Mouse (Mus musculus) embryonic facial prominence, embryonic 14.5 days (tissue): ENCODE results near the gene H2-Oa. TPM values are rescaled to one million over a fixed set of nuclear protein-coding genes. Genes with fewer than 3 reads are reported as not detected.

Source experiments
- ATAC-seq: fragments of 200-750 bp; cut with Nextera tagmentation; 2 replicates; pipeline ENCODE4 v1.8.0; 2017; ENCODE audit warnings: low read depth, moderate number of reproducible peaks, moderate TSS enrichment
- DNase-seq: peaks from one replicate; pipeline ENCODE4 v3.0.0-alpha.2; 2015; ENCODE audit warnings: low spot score
- H3K27ac ChIP-seq: fragments of 300-500 bp; sonication (generic); replicated peaks from 2 replicates; pipeline ENCODE4 v1.5.1; 2014; ENCODE audit warnings: low read depth, mild to moderate bottlenecking, low read length, moderate library complexity
- H3K27me3 ChIP-seq: fragments of 300-500 bp; sonication (generic); replicated peaks from 2 replicates; pipeline ENCODE4 v1.6.1; 2014; ENCODE audit warnings: low read length; ENCODE audit not compliant: control insufficient read depth, insufficient read depth
- H3K36me3 ChIP-seq: fragments of 300-500 bp; sonication (generic); 2 replicates; pipeline ENCODE4 v1.6.1; 2014; ENCODE audit warnings: low read length, mixed read lengths; ENCODE audit not compliant: control insufficient read depth, insufficient read depth
- H3K4me1 ChIP-seq: fragments of 300-500 bp; sonication (generic); 2 replicates; pipeline ENCODE4 v1.6.1; 2014; ENCODE audit warnings: antibody characterized with exemption, low read length; ENCODE audit not compliant: control insufficient read depth, insufficient read depth
- H3K4me2 ChIP-seq: fragments of 300-500 bp; sonication (generic); 2 replicates; pipeline ENCODE4 v1.6.1; 2014; ENCODE audit warnings: low read depth, mild to moderate bottlenecking, low read length, moderate library complexity, mixed read lengths
- H3K4me3 ChIP-seq: fragments of 300-500 bp; sonication (generic); 2 replicates; pipeline ENCODE4 v1.5.1; 2014; ENCODE audit warnings: low read depth, mild to moderate bottlenecking, low read length
- H3K9ac ChIP-seq: fragments of 300-500 bp; sonication (generic); 2 replicates; pipeline ENCODE4 v1.6.1; 2014; ENCODE audit warnings: low read depth, mild to moderate bottlenecking, low read length, moderate library complexity, mixed read lengths
- H3K9me3 ChIP-seq: fragments of 300-500 bp; sonication (generic); 2 replicates; pipeline ENCODE4 v1.6.1; 2016; ENCODE audit warnings: low read length; ENCODE audit not compliant: control insufficient read depth
- WGBS: fragments of 180-500 bp; shearing (Covaris S2); extraction: QIAGEN DNeasy Blood & Tissue Kit; methylation state at CpG from one replicate; pipeline ENCODE4 v1.1.7; 2014; 5-methylcytosine and 5-hydroxymethylcytosine counted together
- polyA plus RNA-seq: library from polyadenylated mRNA; unstranded; fragments of >200 nt; fragmentation: Nextera tagmentation; extraction: Ambion mirVana; gene quantifications from 2 replicates; pipeline ENCODE4 v1.2.1, GENCODE M21; 2014

Gene H2-Oa
- polyA plus RNA-seq, 1 experiment from 2014 or later, result 0.36 TPM

- ATAC-seq, result no peak
- H3K4me1 ChIP-seq, result no peaks in the 10 kb centered on the region
- no peaks in the 10 kb centered on the region for H3K9me3 ChIP-seq
- H3K27me3 ChIP-seq, result no peaks in the 10 kb centered on the region
- no peak overlapping the region for H3K9ac ChIP-seq
- no peak overlapping the region for H3K27ac ChIP-seq
- WGBS, result 71% methylated on average over 3 of the region's 3 CpGs
- H3K4me3 ChIP-seq, result no peak overlapping the region
- H3K4me2 ChIP-seq, result no peak overlapping the region
- no peak for DNase-seq
- no peaks in the 10 kb centered on the region for H3K36me3 ChIP-seq
These were observed 4.4 kb downstream of the H2-Oa start for GRCm38 (mm10) chr17:34096497-34097010.

GRCm38 (mm10) chr17:34097272-34097671 is 5.1 kb downstream of the H2-Oa start:
- no peak for DNase-seq
- ATAC-seq, result no peak
- H3K27me3 ChIP-seq, result no peaks in the 10 kb centered on the region
- H3K4me1 ChIP-seq, result no peaks in the 10 kb centered on the region
- WGBS, result 61% methylated on average over 5 of the region's 5 CpGs
- no peaks in the 10 kb centered on the region for H3K9me3 ChIP-seq
- H3K4me2 ChIP-seq, result no peak overlapping the region
- H3K27ac ChIP-seq, result no peak overlapping the region
- H3K4me3 ChIP-seq, result no peak overlapping the region
- H3K36me3 ChIP-seq, result no peaks in the 10 kb centered on the region
- no peak overlapping the region for H3K9ac ChIP-seq

- H3K9me3 ChIP-seq, result no peaks in the 10 kb centered on the region
- no peak overlapping the region for H3K4me3 ChIP-seq
- 49% methylated on average over 10 of the region's 10 CpGs for WGBS
- H3K27ac ChIP-seq, result no peak overlapping the region
- no peaks in the 10 kb centered on the region for H3K27me3 ChIP-seq
- H3K36me3 ChIP-seq, result no peaks in the 10 kb centered on the region
- no peak overlapping the region for H3K9ac ChIP-seq
- no peaks in the 10 kb centered on the region for H3K4me1 ChIP-seq
- DNase-seq (no peak), ATAC-seq (peak; percentile 41; the same call in 1 of the 2 replicates)
- H3K4me2 ChIP-seq, result no peak overlapping the region
These were observed 6.8 kb downstream of the H2-Oa start for GRCm38 (mm10) chr17:34098709-34099479.

GRCm38 (mm10) chr17:34099531-34099930 is 7.4 kb downstream of the H2-Oa start:
- Histone ChIP-seq H3K4me3 (no peak overlapping the region), H3K9ac (no peak overlapping the region), H3K4me1 (no peaks in the 10 kb centered on the region), H3K4me2 (no peak overlapping the region), H3K27ac (no peak overlapping the region), H3K9me3 (no peaks in the 10 kb centered on the region), H3K27me3 (no peaks in the 10 kb centered on the region), H3K36me3 (no peaks in the 10 kb centered on the region)
- DNase-seq, result no peak
- no peak for ATAC-seq
- WGBS, result 49% methylated on average over 5 of the region's 5 CpGs

- peak; percentile 15; the same call in 1 of the 2 replicates for ATAC-seq
- H3K4me2 ChIP-seq, result 0 out of 2 replicates have a peak overlapping the region, but pooled peaks have one; percentile 29
- no peak overlapping the region for H3K27ac ChIP-seq
- DNase-seq, result no peak
- H3K4me3 ChIP-seq, result no peak overlapping the region
- 25% methylated on average over 5 of the region's 5 CpGs for WGBS
- H3K27me3 ChIP-seq, result no peaks in the 10 kb centered on the region
- H3K4me1 ChIP-seq, result no peaks in the 10 kb centered on the region
- peaks cover 3% of the 10 kb centered on the region; the same call in 1 of the 2 replicates for H3K9me3 ChIP-seq
- no peaks in the 10 kb centered on the region for H3K36me3 ChIP-seq
- no peak overlapping the region for H3K9ac ChIP-seq
These were observed 9.0 kb downstream of the H2-Oa start for GRCm38 (mm10) chr17:34101185-34101584.

- no peaks in the 10 kb centered on the region for H3K4me1 ChIP-seq
- H3K9me3 ChIP-seq, result peaks cover 3% of the 10 kb centered on the region; the same call in 1 of the 2 replicates
- H3K27ac ChIP-seq, result no peak overlapping the region
- no peak overlapping the region for H3K9ac ChIP-seq
- 5% methylated on average over 11 of the region's 12 CpGs for WGBS
- ATAC-seq (peak; percentile 89), DNase-seq (peak; percentile 93)
- no peaks in the 10 kb centered on the region for H3K27me3 ChIP-seq
- H3K4me3 ChIP-seq, result no peak overlapping the region
- peak overlapping the region; percentile 29; the same call in 1 of the 2 replicates for H3K4me2 ChIP-seq
- no peaks in the 10 kb centered on the region for H3K36me3 ChIP-seq
These were observed 9.5 kb downstream of the H2-Oa start for GRCm38 (mm10) chr17:34101604-34102032.

- ATAC-seq (no peak), DNase-seq (no peak)
- Histone ChIP-seq H3K4me1 (no peaks in the 10 kb centered on the region), H3K4me2 (no peak overlapping the region), H3K4me3 (no peak overlapping the region), H3K27ac (no peak overlapping the region), H3K36me3 (no peaks in the 10 kb centered on the region), H3K27me3 (no peaks in the 10 kb centered on the region), H3K9ac (no peak overlapping the region), H3K9me3 (peaks cover 3% of the 10 kb centered on the region; the same call in 1 of the 2 replicates)
- WGBS, result 77% methylated on average over 6 of the region's 6 CpGs
These were observed 10.7 kb downstream of the H2-Oa start for GRCm38 (mm10) chr17:34102831-34103230.

- WGBS, result 84% methylated on average over 9 of the region's 9 CpGs
- DNase-seq, result no peak
- H3K4me1 ChIP-seq, result no peaks in the 10 kb centered on the region
These were observed 12.7 kb downstream of the H2-Oa start for GRCm38 (mm10) chr17:34104804-34105203.

More at GRCm38 (mm10) chr17:34104804-34105203, 12.7 kb downstream of the H2-Oa start:
- no peak overlapping the region for H3K4me2 ChIP-seq
- peaks cover 10% of the 10 kb centered on the region for H3K36me3 ChIP-seq
- no peak overlapping the region for H3K27ac ChIP-seq
- no peak overlapping the region for H3K9ac ChIP-seq
- ATAC-seq, result no peak
- H3K27me3 ChIP-seq, result no peaks in the 10 kb centered on the region
- H3K9me3 ChIP-seq, result peaks cover 3% of the 10 kb centered on the region; the same call in 1 of the 2 replicates
- H3K4me3 ChIP-seq, result no peak overlapping the region
